Mouse (Mus musculus) retina, embryonic 14.5 days (tissue): ENCODE results near the gene Sipa1l1.
"Not testable (repeated sequence)": the region's sequence is repeated elsewhere in the genome, so short reads cannot be mapped to it uniquely, and the experiment has no call there.

Source experiments
- DNase-seq: peaks from one replicate; pipeline ENCODE4 v3.0.0-alpha.2; 2015; ENCODE audit warnings: low spot score

The Sipa1l1 gene

GRCm38 (mm10) chr12:82178636-82179035 lies 9.5 kb downstream of the Sipa1l1 start:
- DNase-seq = no peak

GRCm38 (mm10) chr12:82179626-82180025 lies 10.5 kb downstream of the Sipa1l1 start:
- DNase-seq = no peak

GRCm38 (mm10) chr12:82186156-82186555 lies 17.0 kb downstream of the Sipa1l1 start:
- not testable (repeated sequence) for DNase-seq

- no peak for DNase-seq
These were observed 17.6 kb downstream of the Sipa1l1 start for GRCm38 (mm10) chr12:82186740-82187139.

- DNase-seq = no peak
These were observed 18.2 kb downstream of the Sipa1l1 start for GRCm38 (mm10) chr12:82187178-82187839.

GRCm38 (mm10) chr12:82188321-82189075 lies 19.4 kb downstream of the Sipa1l1 start:
- DNase-seq = no peak

- no peak for DNase-seq
These were observed 20.1 kb downstream of the Sipa1l1 start for GRCm38 (mm10) chr12:82189076-82189675.

- DNase-seq = no peak
These were observed 20.8 kb downstream of the Sipa1l1 start for GRCm38 (mm10) chr12:82189715-82190581.

GRCm38 (mm10) chr12:82190582-82190965 lies 21.5 kb downstream of the Sipa1l1 start:
- DNase-seq = no peak

- no peak for DNase-seq
These were observed 22.6 kb downstream of the Sipa1l1 start for GRCm38 (mm10) chr12:82191686-82192085.

- DNase-seq = no peak
These were observed 23.5 kb downstream of the Sipa1l1 start for GRCm38 (mm10) chr12:82192641-82193054.

- DNase-seq = no peak
These were observed 24.4 kb downstream of the Sipa1l1 start for GRCm38 (mm10) chr12:82193476-82193875.

- no peak for DNase-seq
These were observed 25.8 kb downstream of the Sipa1l1 start for GRCm38 (mm10) chr12:82194919-82195318.

- DNase-seq = no peak
These were observed 27.1 kb downstream of the Sipa1l1 start for GRCm38 (mm10) chr12:82196213-82196612.

GRCm38 (mm10) chr12:82196615-82197146 lies 27.6 kb downstream of the Sipa1l1 start:
- DNase-seq = peak; percentile 15

GRCm38 (mm10) chr12:82197207-82197606 lies 28.1 kb downstream of the Sipa1l1 start:
- DNase-seq = no peak

- no peak for DNase-seq
These were observed 30.2 kb downstream of the Sipa1l1 start for GRCm38 (mm10) chr12:82199286-82199685.

GRCm38 (mm10) chr12:82204106-82204505 lies 35.0 kb downstream of the Sipa1l1 start:
- DNase-seq = no peak

GRCm38 (mm10) chr12:82206857-82207647 lies 37.9 kb downstream of the Sipa1l1 start:
- DNase-seq = no peak

- no peak for DNase-seq
These were observed 38.9 kb downstream of the Sipa1l1 start for GRCm38 (mm10) chr12:82208046-82208445.

- peak; percentile 90 for DNase-seq
These were observed 39.5 kb downstream of the Sipa1l1 start for GRCm38 (mm10) chr12:82208611-82209010.
